Mouse (Mus musculus) kidney, postnatal 4 days (tissue): ENCODE measurements around the gene Oprm1.
"Not testable (repeated sequence)": the region's sequence is repeated elsewhere in the genome, so short reads cannot be mapped to it uniquely, and the experiment has no call there.

ENCODE experiments used
- DNase-seq, 2 experiments: peaks; one replicate each; pipeline ENCODE4 v3.0.0; 2021; ENCODE audit warnings: mixed read lengths in 2 of 2

Gene Oprm1

DNA sequence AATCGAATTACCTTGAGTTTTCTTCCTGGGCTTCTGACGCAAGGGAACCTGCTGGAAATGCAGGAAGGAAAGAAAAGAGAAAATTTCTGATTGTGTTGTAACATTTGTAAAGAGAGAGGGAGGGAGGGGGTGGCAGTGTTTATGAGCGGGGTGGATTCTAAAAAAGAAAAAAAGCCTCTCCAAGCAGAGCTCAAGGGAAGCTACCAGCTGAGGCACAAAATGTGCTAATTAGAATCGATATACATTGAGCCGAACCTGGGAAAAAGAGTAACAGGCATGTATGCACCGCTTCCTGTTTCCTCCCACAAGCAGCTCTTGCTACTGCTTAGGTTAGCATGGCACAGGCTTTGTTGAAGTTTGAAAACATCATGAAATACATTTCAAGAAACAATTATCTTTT is 221.9 kb downstream of the Oprm1 start:
- no peak for DNase-seq

DNA sequence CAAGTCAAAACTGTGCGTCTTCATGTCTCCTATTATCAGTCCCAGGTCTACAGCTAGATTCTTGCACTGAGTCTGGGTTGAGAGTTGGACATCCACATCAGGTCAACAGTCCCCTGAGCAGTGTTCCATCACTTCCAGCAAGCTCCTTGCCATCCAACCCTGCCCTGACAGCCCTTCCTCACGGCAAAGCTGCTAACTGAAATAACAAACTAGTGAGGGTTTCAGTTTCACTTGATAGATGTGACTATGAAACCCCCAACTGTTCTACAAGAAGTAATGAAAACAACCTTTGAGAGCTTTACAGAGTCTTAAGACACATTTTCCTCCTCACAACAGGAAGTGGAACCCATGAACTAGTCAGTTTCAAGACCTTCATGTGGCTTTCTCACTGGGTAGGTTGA is 224.4 kb downstream of the Oprm1 start:
- DNase-seq, result no peak

DNA sequence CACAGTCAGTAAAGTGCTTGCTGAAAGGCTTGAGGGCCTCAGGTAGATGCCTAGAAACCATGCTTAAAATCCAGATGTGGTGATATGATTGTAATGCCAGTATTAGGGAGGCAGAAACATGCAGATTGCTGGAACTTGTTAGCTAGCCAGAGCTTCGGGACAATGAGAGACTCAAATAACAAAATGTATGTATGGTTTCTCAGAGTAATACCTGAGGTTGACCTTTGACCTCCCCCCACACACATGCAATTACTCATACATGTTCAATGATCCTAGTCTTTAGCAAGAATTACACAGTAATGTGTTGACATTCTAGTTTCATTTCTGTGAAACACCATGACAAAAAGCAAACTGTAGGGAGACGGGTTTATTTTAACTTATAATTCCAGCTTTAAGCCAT is 225.1 kb downstream of the Oprm1 start:
- no peak for DNase-seq

DNA sequence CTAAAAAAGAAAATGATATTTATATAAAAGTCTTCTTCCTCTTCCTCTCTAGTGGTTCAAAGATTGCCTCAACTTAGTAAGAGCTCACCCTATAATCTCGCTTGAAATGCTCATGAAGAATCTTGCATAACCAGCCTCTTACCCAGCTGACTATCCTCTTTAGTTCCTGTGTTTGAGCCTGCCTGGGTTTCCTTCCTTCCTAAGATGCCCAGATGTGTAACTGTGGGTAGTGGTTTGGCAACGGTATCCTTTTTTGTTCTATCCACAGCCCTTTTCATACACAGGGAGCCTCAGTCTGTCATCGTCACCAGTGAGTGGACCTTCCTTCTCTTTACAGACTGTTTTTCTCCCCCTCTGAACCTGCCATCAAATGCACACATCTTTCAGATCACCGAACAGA is 227.9 kb downstream of the Oprm1 start:
- no peak for DNase-seq

DNA sequence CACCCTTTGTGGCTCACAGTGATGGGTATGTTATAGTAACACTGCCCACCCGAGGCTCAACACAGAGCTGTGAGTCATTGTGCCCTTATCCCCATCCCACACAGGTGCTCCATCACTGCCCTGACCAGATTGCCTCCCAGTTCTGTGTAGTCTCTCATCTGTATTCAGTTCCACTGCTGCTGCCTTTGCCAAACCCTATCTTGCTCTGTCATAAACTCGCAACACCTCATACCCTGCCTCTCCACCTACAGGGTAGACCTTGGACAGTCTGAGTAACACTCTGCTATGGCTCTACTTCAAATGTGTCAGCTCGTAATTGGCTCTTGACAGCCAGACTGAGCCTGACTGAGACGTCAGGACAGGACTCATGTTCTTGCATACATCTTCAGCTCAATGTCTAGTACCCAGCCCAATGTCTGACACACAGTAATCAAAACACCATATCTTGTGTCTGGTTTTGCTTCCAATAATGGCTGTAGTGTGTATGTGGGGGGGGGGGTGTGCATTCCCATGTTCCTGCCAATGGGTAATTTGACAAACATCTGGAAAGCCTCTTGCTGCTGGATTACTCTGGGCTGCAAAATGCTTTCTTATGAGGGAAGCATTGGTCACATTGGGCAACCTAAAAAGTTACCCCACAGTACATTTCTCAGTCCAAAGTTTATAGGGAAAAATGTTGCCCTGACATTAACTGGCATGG is 229.2 kb downstream of the Oprm1 start:
- no peak for DNase-seq

DNA sequence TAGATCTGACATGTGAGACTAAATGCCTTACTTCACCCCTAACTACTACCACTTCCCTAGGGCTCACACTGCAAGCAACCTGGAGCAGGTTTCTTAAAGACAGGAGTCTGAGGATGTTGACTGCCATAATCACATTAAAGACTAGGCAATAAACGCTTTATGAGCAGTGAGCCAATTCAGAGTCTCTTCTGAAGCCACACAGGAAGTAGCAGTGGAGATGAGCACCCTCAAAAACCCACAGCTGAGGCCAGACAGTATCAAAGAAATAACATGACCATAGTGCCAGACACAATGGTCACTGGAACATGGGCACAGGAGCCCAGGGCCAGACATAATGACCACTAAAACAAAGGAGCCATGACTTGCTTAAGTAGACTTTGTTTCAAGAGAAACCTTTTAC is 230.2 kb downstream of the Oprm1 start:
- DNase-seq, result no peak

DNA sequence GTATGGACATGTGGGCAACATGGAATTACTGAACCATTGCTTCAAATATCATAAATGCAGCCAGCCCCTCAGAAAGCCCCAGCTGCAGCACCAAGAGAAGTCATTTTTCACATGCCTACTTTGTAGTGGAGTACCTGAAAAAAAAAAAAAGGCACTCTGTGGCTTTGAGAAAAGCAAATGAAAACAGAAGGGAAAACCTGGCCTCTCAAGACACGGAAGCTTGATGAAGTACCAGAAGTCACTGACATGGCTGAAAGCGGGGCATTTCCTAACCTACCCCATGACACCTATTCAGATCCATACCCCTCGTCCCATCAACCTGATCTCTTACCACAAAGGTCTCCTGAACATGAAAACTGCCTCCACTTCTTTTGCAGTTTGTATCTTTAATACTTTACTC is 238.6 kb downstream of the Oprm1 start:
- no peak for DNase-seq

DNA sequence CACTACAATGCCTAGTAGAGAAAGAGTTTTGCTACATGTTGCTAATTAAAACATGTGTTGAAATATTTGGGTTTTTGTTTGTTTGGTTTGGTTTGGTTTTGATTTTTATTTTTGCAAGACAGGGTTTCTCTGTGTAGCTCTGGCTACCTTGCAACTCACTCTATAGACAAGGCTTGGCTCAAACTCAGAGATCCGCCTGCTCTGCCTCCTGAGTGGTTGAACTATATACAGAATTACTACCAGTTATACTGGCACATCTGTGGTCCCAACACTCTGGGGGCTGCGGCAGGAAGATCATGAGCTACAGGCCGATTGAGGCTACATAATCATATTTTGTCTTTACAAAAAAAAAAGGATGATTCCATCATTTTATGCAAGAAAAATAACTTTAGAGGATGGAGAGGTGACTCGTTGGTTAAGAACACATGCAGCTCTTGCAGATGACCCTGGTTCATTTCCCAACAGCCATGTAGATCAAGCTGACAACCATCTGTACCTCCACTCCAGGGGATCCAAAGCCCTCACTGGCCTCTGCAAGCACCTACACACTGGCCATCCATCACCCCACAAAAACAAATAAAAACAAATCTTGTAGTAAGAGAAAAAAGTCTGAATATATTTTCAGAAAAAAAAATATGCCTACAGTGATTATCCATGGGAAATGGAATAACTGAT is 240.4 kb downstream of the Oprm1 start:
- no peak for DNase-seq

DNA sequence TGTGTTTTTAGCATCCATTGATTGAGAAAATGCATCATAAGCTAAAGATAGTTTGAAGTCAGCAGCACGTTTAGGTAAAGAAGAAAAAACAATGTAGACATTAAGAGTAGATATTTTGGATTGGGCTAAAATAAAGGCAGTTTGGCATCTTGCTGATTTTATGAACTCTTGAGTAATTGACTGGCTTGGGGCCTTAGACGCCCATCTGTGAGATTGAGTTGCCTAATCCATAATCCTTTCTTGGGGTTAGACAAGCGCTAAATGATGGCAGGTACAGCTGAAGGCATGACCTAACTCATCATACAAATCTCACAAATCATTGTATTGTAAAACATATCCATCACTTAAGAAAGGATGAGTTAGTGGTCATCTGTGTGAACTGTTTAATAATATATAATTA is 241.0 kb downstream of the Oprm1 start:
- no peak for DNase-seq

DNA sequence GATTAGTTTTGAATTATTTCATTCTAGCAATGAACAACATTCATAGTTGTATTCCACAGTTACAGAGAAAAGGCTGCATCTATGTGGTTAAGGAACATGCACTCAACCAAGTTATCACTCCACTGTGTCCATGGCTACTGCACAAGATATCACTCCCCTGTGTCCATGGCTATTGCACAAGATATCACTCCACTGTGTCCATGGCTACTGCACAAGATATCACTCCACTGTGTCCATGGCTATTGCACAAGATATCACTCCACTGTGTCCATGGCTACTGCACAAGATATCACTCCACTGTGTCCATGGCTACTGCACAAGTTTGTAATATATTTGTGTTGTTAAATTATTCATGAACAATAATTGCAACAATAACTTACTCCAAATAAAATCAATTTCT is 245.6 kb downstream of the Oprm1 start:
- DNase-seq, result not testable (repeated sequence)

DNA sequence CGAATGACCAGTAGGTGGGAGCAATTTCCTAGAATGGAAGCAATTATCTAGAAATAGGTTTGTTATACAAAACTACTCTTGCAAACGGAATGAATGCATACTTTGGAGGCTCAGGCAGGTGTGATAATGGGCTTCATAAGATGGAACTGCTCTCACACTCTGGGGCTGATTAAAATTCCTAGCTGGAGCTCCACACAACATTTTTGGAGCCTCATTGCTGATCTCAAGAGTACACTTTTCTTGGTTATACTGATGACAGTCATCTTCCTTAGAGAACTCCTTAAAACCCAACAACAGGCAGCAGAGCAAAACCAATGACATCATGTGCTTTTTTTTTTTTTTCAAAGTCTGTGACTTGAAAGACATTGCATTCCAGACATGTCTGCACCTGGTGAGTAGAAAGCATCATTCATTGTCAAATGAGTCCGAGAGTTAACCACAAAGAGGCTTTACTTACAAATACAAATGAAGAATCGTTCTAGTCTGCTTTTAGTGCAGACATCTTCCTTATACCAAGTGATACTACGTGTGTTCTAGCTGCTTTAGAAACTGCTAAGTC is 246.8 kb downstream of the Oprm1 start:
- DNase-seq, result no peak

DNA sequence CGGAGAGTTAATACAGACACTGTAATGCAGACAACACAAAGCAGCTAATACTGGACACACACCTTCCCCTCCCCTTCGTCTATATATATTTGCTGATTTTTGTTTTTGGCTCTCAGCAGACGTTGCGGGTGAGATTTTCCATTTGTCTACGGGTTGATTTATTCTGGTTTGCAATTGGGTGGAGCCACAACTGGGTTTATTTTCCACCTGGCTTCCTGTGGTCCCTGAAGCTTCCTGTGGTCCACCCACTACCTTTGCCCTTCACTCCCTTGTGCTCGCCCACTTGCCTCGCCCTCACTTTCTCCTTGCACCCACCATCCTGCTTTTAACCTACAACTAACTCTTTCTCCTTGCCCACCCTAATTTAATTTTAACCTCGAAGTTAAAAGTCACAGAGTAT is 252.2 kb downstream of the Oprm1 start:
- no peak for DNase-seq

DNA sequence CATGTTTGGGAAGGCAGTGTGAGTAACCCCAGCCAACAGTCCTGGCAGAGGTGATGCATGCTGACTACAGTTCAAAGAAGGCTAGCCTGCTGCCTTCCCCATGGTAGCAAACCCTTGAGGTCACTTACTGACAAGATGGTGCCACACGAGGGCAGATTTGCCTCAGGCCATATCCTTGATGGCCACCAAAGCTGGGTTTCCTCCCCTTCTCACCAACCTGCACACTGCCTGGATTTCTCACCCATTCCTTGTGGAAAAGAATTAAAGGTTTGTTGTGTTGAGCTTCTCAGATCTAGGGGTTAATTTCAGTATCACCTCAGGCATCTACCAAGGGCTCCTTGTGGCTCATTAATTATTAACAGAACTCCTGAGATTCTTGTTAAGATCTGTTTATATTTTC is 256.9 kb downstream of the Oprm1 start:
- peak; percentile 41 to 56 for DNase-seq

DNA sequence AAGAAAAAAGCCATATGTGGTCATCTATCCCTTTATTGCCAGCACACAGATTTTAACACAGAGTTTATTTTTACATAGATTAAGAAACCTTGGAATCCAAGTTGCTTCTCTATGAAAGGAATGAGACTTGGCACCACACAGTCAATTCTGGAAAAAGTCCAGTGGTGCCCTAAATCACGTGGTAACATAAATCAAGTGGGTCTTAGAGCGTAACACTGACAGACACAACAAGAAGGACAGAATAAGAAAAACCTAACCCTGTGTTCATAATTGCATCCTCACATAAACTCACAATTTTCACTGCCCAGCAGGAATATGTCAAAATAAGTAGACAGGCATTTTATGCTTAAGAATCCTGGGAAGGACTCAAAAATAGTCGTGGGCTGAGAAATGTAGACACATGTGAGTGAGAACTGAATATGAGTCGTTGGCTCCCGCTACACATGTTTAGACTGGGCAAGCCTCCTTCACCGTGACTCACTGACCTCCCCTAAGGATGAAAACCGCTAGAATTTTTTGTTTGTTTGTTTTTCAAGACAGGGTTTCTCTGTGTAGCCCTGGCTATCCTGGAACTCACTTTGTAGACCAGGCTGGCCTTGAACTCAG is 261.6 kb downstream of the Oprm1 start:
- peak; percentile 16 to 23 for DNase-seq

DNA sequence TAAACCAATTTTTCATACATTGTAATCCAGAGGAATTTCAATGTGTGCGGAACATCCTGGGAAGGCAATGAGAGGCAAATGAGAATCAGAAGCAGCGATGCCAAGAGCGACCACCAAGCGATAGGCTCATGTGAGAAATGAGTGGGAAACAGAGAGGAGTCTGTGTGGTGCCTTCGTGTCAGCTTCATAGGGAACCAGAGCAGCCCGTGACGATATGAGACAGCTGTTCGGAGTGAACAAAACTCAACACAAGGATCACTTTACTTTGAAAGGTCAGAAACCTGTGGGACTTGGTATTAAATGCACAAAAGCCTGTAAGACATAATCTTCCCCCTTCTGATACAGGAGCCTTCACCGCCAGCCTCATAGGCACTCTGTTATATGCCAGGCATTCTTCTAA is 262.2 kb downstream of the Oprm1 start:
- DNase-seq, result no peak

DNA sequence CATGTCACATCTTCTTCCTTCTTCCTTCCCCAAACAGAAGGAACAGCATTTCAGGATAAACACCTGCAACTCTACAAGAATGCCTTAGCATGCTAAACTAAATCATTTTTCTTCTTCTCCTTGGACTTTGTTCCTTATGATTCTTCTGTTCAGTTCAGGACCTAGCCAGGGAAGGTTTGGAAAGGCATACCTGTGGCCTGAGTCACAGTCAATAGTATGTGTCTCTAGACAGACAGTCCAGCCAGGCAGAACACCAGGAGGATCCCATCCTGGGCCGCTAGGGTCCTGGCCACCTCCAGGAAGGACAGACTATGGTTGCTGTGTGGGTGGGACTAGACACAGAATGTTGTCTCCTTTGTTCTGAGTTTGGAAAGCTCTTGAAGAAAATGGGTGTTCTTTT is 266.7 kb downstream of the Oprm1 start:
- DNase-seq, result no peak

DNA sequence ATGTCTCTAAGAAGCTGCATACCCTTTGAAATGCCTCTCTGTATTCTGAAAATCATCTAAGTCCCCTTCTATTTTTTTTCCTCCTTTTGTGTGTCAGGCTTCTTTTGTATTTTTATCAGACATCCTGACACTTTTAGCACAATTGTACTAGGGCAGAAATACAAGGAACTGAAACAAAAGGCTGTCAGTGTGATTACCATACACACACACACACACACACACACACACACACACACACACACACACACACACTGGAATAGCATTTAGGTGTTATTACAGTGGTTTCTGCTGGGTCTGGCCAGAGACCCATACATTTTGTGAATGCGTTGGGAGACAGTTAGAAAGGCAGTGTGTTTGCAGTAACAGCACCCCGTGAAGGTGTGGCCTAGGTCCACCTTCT is 275.2 kb downstream of the Oprm1 start:
- no peak for DNase-seq

DNA sequence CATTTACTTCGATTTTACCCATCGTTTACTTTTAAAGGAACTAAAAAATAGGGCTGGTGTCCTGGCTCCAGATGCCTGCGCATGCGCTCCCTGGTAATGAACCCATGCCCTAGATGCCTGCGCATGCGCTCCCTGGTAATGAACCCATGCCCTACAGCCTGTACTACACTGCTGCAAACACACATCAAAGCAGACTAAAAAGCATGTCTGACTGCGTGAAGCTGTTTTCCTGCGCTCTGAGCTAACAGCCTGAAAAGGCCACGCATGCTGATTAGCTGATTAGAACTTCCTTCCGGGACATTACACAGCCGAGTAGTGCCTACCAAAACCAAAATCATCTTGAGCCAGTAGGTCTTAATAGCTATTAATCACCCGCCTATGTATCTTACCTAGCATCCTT is 277.2 kb downstream of the Oprm1 start:
- DNase-seq, result peak in 1 of 2 experiments; percentile 36

DNA sequence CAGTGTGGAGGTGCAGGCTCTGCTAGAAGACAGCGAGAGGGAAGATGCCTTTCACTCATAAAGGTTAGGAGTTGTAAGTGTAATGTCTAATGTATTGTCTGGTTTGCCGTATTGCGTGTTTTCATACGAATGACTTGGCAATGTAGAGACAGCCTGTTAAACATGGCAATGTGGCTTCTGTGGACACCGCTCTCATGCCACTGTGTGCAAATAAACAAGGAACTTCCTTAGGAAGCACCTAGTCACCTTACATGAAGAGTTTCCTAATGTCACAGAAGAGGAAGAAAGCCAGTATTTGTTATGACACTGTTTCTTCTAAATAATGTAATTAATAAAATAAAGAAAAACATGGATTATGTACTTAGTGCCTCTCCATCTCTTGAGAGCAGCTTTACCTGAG is 278.9 kb downstream of the Oprm1 start:
- no peak for DNase-seq

DNA sequence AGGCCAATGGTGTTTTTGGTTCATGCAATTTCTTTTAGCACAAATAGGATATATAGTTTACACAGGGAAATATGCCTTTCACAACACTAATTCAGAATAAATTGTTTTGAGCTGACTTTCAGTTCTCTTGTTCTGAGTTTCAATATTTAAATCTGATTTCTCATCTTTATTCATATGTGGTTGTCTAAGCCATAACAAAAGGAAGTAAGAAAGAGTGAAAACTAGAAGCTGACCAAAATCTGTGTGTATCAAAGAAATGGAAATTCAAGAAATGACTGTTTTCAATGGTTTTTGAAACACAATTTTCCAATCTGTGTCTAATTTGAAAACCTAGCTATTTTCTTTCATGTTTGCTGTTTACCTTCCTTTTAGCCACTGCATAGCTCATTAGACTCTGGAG is 282.7 kb downstream of the Oprm1 start:
- DNase-seq, result no peak

DNA sequence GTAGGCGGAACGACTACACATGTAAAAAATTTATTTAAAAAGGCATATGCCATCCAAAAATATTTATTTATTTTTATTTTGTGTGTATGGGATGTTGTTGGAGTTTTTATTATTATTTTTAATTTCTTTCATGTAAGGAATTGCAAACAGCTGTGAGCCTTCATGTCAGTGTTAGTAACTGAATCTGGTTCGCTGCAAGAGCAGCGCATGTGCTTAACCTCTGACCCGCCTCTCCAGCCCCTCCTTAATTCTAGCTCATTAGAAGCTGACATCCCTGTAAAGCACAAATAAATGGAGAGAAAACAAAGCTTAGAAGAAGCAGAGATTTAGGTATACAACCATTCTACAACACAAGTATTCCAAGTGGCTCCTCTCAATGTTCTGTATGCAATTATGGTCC is 285.6 kb downstream of the Oprm1 start:
- peak; percentile 31 to 44 for DNase-seq

DNA sequence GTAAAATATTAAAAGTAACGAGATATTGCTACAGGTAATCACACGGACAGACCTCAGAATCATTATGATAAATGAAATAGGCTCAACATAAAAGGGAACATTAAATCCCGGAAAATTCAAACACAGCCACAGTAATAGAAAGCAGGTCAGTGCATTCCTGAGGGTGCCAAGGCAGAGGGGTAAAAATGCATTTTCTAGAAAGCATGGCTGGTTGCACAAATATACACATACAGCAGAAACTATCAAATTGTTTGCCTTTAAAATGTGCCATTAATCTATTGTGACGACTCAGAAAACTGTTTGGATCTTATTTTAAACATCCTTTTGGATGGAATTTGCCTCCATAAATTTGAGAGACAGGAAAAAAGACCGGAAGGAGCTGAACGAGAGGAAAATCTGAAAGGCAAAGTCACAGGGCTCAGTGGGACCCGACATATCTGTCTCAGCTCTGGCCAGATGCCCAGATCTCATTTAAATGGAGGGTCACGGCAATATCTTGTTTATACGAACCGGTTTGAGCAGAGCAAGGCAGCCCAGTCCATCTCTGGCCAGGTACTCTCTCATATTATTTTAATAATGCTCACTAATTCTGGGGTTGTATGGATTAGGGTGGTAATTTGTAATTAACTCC is 289.1 kb downstream of the Oprm1 start:
- peak; percentile 66 to 72 for DNase-seq

DNA sequence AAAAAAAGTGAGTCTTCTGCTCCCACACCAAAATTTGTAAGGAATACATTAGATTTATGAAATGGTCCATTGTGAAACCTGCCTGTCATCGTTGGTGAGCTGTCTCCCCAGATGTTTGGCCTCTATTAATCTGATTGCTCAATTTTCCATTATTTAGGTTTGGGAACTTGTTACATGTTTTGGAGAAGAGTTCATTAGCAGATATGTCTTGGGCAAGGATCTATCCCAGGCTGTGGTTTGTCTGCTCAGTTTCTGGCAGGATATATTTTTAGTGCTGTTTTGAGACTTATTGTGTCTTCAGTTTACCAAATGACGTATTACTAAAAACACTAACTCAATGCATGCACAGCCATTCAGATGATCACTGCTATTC is 289.6 kb downstream of the Oprm1 start:
- DNase-seq, result no peak

DNA sequence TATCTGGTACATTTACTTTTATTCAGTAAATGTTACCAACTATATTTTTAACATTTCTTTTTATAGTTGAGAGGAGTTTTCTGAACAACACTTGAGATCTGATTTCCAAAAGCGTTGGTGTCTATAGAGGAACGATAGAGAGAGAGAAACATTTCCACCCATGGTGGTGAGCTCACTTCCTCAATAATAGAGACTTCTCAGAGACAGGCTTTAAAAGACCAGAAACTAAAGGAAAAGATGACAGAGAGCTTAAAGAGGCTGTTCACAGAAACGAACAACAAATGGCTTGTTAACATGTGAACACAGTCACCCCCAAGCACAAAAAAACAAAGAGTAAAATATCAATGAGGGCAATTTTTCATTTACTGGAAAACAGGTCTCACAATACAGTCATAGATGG is 291.6 kb downstream of the Oprm1 start:
- no peak for DNase-seq
